Mouse (Mus musculus) hindbrain, embryonic 14.5 days (tissue): ENCODE data around the gene Ccdc106. TPM values are rescaled to one million over a fixed set of nuclear protein-coding genes. Genes with fewer than 3 reads are reported as not detected.
A peak's percentile ranks its signal among the peaks of the same experiment; 100 is the strongest.
"Not testable (repeated sequence)": the region's sequence is repeated elsewhere in the genome, so short reads cannot be mapped to it uniquely, and the experiment has no call there.

Source experiments
- ATAC-seq: fragments of 200-750 bp; cut with Nextera tagmentation; 2 replicates; pipeline ENCODE4 v1.8.0; 2017; ENCODE audit warnings: moderate number of reproducible peaks, mild to moderate bottlenecking, moderate TSS enrichment, moderate library complexity; ENCODE audit not compliant: low FRiP score
- DNase-seq: peaks from one replicate; pipeline ENCODE4 v3.0.0-alpha.2; 2015; ENCODE audit warnings: low spot score
- H3K27ac ChIP-seq: fragments of 300-500 bp; sonication (generic); 2 replicates; pipeline ENCODE4 v1.5.1; 2014; ENCODE audit warnings: mild to moderate bottlenecking, moderate library complexity
- H3K27me3 ChIP-seq: fragments of 300-500 bp; sonication (generic); 2 replicates; pipeline ENCODE4 v1.6.1; 2014; ENCODE audit warnings: mild to moderate bottlenecking, low read length, mixed read lengths; ENCODE audit not compliant: control insufficient read depth, insufficient read depth
- H3K36me3 ChIP-seq: fragments of 300-500 bp; sonication (generic); replicated peaks from 2 replicates; pipeline ENCODE4 v1.6.1; 2014; ENCODE audit not compliant: control insufficient read depth, insufficient read depth
- H3K4me1 ChIP-seq: fragments of 300-500 bp; sonication (generic); replicated peaks from 2 replicates; pipeline ENCODE4 v1.6.1; 2014; ENCODE audit warnings: antibody characterized with exemption, low read length, mixed read lengths; ENCODE audit not compliant: control insufficient read depth, insufficient read depth
- H3K4me2 ChIP-seq: fragments of 300-500 bp; sonication (generic); replicated peaks from 2 replicates; pipeline ENCODE4 v1.6.1; 2014; ENCODE audit warnings: mild to moderate bottlenecking, moderate library complexity
- H3K4me3 ChIP-seq: fragments of 300-500 bp; sonication (generic); replicated peaks from 2 replicates; pipeline ENCODE4 v1.5.1; 2014; ENCODE audit warnings: mild to moderate bottlenecking, low read length
- H3K9ac ChIP-seq: fragments of 300-500 bp; sonication (generic); 2 replicates; pipeline ENCODE4 v1.6.1; 2014
- H3K9me3 ChIP-seq: fragments of 300-500 bp; sonication (generic); 2 replicates; pipeline ENCODE4 v1.6.1; 2016; ENCODE audit warnings: low read length; ENCODE audit not compliant: control insufficient read depth
- WGBS: fragments of 180-500 bp; shearing (Covaris S2); extraction: QIAGEN DNeasy Blood & Tissue Kit; methylation state at CpG from one replicate; pipeline ENCODE4 v1.1.7; 2014; 5-methylcytosine and 5-hydroxymethylcytosine counted together
- polyA plus RNA-seq: library from polyadenylated mRNA; unstranded; fragments of >200 nt; fragmentation: Nextera tagmentation; extraction: Ambion mirVana; gene quantifications from 2 replicates; pipeline ENCODE4 v1.2.1, GENCODE M21; 2014

Ccdc106 gene
- polyA plus RNA-seq, 1 experiment from 2014 or later = 53.3 TPM

DNA sequence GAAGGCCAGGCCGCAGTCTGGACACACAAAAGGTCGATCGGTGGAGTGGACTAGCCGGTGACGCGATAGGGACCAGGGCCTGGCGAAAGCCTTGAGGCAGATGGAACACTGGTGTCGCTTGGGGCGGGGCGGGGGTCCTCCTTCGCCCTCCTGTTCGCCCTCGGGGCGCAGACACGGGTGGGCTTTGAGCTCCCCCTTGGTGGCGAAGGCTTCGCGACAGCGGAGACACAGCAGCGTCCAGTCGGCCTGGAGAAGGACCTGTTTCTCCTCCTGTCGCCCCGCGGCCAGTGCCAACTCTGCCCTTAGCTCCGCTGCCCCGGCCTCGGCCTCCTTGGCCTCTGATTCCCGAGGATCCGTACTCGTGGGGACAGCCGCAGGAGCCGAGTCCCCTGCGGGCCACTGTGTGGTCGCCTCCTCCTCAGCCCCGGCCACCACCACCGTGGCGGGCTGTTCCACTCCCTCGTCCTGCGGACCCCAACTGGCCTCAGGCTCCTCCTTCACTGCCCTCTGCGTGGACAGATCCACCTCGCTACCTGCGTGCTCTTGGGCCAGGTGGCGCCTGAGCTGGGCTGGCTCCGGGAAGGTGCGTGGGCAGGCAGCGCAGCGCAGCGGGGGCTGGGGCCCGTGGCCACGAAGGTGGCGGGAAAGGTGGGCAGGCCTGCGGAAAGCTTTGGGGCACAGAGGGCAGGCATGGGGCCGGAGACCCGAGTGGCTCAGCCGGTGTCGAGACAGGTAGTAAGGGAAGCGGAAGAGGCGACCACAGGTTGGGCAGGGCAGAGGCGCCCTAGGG, 26.2 kb upstream of the Ccdc106 start:
- 50% methylated on average over 57 of the region's 59 CpGs for WGBS
- Histone ChIP-seq H3K9me3 (no peaks in the 10 kb centered on the region), H3K27me3 (no peaks in the 10 kb centered on the region), H3K4me1 (peaks cover 31% of the 10 kb centered on the region), H3K4me3 (peak overlapping the region; percentile 84), H3K27ac (no peak overlapping the region), H3K9ac (peak overlapping the region; percentile 93), H3K4me2 (peak overlapping the region; percentile 83), H3K36me3 (peaks cover 23% of the 10 kb centered on the region)
- DNase-seq (no peak), ATAC-seq (no peak)

DNA sequence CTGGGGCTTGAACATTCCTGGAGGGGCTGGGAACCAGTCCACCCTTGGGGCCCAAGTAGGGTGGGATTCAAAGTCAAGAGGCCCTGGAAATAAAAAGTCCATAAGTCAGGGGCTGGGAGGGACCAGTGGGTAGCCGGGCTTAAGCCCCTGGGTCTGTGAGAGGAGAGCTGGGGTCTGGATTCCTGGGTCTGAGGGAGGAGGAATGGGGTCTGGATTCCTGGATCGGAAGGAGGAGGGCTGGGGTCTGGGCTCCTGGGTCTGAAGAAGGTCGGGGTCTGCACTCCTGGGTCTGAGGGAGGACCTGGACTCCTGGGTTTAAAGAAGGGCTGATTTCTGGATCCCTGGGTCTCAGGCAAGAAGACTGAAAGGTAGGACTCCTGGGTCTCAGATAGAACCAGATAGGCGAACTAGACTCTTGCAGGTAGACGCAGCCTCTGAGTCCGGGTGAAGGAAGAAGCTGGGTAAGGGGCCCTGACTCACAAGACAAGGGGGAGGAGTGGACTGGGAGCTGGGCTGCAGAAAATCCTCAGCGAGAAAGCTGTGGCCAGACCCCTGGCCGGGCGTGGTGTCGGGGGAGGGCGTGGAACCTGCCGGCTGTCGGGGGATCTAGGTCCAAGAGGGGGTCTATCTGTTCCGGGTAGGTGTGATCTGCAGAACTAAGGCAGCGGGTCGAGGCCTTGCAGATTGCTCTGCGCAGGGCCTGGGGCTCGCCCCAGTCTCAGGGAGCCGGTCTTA, 24.9 kb upstream of the Ccdc106 start:
- no peak for DNase-seq
- Histone ChIP-seq H3K4me2 (peak overlapping the region; percentile 83), H3K27me3 (no peaks in the 10 kb centered on the region), H3K36me3 (peaks cover 23% of the 10 kb centered on the region), H3K4me3 (peak overlapping the region; percentile 84), H3K4me1 (peaks cover 31% of the 10 kb centered on the region), H3K9ac (peak overlapping the region; percentile 93), H3K27ac (peak overlapping the region; percentile 85), H3K9me3 (no peaks in the 10 kb centered on the region)
- peak; percentile 65 for ATAC-seq
- WGBS = 7% methylated on average over 19 of the region's 19 CpGs

DNA sequence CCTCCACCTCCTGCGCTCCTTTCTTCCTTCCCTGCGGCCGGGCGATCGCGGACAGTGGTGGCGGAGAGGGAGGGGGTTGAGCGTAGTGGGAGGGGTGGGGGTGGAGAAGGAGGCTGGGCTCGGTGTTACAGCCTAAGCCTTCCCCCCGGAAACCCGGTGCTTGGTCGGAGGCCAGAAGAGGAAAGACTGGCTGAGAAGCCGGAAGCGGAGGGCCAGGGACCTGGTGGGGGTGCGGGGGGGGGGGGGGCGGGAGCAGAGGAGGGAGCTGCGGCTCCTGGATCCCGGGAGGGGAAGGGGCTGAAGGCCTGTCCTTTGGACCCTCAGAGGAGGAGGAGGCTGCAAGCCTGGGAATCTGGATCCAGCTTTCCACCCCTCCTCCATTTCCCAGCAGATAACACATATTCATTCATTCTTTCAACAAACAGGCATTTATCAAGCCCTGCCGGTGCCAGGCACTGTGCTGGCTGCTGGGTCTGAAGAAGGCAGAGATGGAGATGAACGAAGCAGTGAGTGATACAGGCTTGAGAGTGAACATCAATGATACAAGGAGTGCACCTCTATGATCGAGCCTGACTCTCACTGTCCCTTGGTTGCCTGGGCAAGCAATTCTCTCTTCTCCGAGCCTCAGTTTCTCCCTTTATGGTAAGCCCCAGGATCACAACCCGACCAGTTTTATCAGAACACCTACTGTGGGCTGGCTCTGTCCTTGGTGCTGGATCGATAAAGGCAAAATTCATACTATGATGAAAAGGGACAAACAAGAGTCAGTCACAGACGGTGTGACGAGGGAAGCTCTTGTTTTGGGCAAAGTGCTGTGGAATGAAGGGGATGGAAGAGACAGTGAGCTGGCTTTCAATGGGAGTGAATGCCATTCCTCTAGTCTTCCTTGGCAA, 24.1 kb upstream of the Ccdc106 start, which contains the start of gene Zfp579:
Zfp579 (minus strand) TSS at position 156 of the 893 bp plus-strand sequence.
- no peaks in the 10 kb centered on the region for H3K27me3 ChIP-seq
- peak; percentile 91 for ATAC-seq
- peak; percentile 90 for DNase-seq
- H3K27ac ChIP-seq = peak within 1 kb of the TSS; percentile 85
- H3K36me3 ChIP-seq = peaks cover 23% of the 10 kb centered on the region
- H3K9ac ChIP-seq = peak within 1 kb of the TSS; percentile 93
- WGBS = 3% methylated on average over 19 of the region's 26 CpGs
- H3K9me3 ChIP-seq = no peaks in the 10 kb centered on the region
- H3K4me2 ChIP-seq = peak within 1 kb of the TSS; percentile 83
- H3K4me3 ChIP-seq = peak within 1 kb of the TSS; percentile 84
- H3K4me1 ChIP-seq = peaks cover 31% of the 10 kb centered on the region

DNA sequence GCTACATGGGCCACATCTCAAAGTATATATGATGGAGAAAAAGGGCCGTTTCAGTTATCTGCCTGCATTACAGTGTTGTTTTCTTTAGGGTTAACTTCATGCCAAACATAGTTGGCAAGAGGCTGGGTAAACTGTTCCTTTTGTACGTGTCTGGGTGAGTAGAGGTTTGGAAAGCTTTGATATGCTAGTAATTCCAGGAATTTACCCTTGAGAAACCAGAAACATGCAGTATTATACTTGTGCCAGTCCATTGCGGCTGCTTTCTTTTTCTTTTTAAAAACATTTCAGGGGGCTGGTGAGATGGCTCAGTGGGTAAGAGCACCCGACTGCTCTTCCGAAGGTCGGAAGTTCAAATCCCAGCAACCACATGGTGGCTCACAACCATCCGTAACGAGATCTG, 23.4 kb upstream of the Ccdc106 start:
- Histone ChIP-seq H3K36me3 (peaks cover 23% of the 10 kb centered on the region), H3K9me3 (no peaks in the 10 kb centered on the region), H3K27me3 (no peaks in the 10 kb centered on the region), H3K27ac (peak overlapping the region; percentile 80), H3K4me2 (peak overlapping the region; percentile 83), H3K4me1 (peaks cover 31% of the 10 kb centered on the region), H3K4me3 (peak overlapping the region; percentile 84), H3K9ac (peak overlapping the region; percentile 93)
- DNase-seq = no peak
- ATAC-seq = no peak
- WGBS = 69% methylated on average over 6 of the region's 8 CpGs

DNA sequence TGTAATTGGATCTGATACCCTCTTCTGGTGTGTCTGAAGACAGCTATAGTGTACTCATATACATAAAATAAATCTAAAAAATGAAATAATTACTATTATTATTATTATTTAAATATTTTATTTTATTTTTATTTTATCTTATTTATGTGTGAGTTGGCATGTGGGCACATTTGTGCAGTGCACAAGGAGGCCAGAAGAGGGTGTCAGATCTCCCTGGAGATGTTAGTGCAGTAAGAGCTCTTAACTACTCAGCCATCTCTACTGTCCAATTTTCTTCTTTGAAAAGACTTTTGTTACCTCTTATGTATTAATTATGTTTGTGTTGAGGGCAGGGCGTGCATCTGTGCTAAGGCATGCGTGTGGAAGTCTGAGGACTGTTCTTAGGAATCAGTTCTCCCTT, 20.5 kb upstream of the Ccdc106 start:
- H3K27me3 ChIP-seq = no peaks in the 10 kb centered on the region
- DNase-seq (no peak), ATAC-seq (no peak)
- WGBS = 73% methylated on average over 2 of the region's 2 CpGs
- no peak overlapping the region for H3K9ac ChIP-seq
- no peaks in the 10 kb centered on the region for H3K36me3 ChIP-seq
- no peak overlapping the region for H3K27ac ChIP-seq
- H3K9me3 ChIP-seq = no peaks in the 10 kb centered on the region
- peaks cover 9% of the 10 kb centered on the region for H3K4me1 ChIP-seq
- no peak overlapping the region for H3K4me3 ChIP-seq
- H3K4me2 ChIP-seq = no peak overlapping the region

DNA sequence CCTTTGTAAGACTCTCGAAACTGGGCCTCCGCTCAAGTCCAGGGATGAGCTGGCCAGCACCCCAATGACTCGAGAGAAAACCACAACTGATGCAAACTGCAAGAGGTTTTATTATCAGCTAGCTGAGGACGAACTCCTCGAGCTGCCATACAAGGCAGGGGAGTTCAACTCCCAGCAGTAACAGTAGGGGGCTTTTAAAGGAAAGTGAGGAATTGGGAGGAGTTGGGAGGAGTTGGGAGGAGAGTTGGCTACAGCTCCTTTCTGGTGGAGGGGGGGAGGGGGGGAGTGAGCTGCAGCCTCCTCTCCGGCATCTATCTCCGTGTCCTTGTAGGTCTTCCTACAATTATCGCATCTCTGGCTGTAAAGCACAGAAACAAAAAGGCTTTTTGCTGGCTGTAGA, 17.5 kb upstream of the Ccdc106 start:
- not testable (repeated sequence) for H3K9ac ChIP-seq, DNase-seq, H3K4me2 ChIP-seq, H3K4me1 ChIP-seq, H3K27me3 ChIP-seq, ATAC-seq, H3K9me3 ChIP-seq, H3K4me3 ChIP-seq, H3K27ac ChIP-seq
- peaks cover 18% of the 10 kb centered on the region for H3K36me3 ChIP-seq
- 77% methylated on average over 8 of the region's 8 CpGs for WGBS

DNA sequence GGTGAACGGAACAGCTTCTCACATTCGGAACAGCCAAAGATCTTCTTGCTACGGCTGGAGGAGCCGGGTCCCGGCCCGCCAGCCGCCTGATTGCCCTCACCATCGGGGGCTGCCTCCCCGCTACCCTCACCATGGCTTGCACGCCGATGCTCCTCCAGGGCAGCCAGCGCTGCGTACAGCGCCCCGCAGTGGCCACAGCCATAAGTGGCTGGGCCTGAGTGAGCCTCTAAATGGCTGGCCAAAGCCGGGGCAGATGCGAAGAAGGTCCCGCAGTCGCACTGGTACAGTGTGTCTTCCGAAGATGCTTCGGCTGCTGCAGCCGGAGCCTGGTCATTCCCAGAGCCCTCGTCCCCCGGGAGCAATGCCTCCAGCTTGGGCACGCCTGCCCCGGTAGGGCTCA, 12.1 kb upstream of the Ccdc106 start:
- H3K4me3 ChIP-seq = no peak overlapping the region
- H3K9ac ChIP-seq = no peak overlapping the region
- H3K4me2 ChIP-seq = no peak overlapping the region
- no peaks in the 10 kb centered on the region for H3K9me3 ChIP-seq
- H3K36me3 ChIP-seq = peaks cover 69% of the 10 kb centered on the region
- no peaks in the 10 kb centered on the region for H3K4me1 ChIP-seq
- no peaks in the 10 kb centered on the region for H3K27me3 ChIP-seq
- DNase-seq (no peak), ATAC-seq (peak; percentile 18; the same call in 1 of the 2 replicates)
- H3K27ac ChIP-seq = no peak overlapping the region
- 96% methylated on average over 26 of the region's 26 CpGs for WGBS

DNA sequence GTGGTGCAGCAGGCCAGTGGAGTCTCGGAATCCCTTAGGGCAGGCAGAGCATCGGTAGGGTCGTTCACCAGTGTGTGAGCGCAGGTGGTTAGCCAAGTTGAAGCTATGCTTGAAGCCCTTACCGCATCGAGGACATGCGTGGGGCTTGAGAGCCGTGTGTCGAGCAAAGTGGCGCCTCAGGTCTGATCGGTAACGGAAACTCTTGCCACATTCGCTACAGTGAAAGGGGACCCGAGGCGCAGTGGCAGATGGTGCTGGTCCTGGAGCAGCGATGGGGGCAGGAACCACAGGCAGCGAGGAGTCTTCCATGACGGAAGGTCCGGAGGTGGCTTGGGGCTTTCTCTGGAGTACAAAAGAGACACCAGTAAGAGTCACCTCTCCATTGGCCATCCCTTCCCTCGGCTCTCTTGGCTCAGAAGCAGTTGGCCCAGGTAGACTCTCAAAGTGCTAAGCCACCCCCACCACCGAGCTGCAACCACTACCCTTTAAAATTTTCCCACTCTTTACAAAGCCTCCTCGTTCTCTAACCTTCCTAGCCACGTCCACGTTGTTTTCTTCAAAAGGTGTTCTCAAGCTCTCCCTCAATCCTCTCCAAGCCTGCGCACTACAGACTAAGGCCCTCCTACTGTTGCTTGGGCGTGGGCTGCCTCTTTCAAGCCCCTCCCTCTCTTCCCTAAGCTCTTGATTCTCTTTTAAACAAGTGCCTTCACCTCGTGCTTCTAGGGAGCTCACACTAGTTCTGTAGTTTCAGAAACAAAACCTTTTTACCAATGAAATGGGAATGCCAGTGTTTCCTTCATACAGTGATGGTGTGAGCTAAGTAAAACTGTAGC, 7.5 kb upstream of the Ccdc106 start:
- WGBS = 93% methylated on average over 27 of the region's 27 CpGs
- peak overlapping the region; percentile 68; the same call in 1 of the 2 replicates for H3K4me2 ChIP-seq
- H3K27ac ChIP-seq = no peak overlapping the region
- H3K9ac ChIP-seq = no peak overlapping the region
- H3K27me3 ChIP-seq = no peaks in the 10 kb centered on the region
- no peak overlapping the region for H3K4me3 ChIP-seq
- ATAC-seq = no peak
- peaks cover 50% of the 10 kb centered on the region for H3K36me3 ChIP-seq
- no peak for DNase-seq
- no peaks in the 10 kb centered on the region for H3K9me3 ChIP-seq
- H3K4me1 ChIP-seq = peaks cover 6% of the 10 kb centered on the region
